Mouse (Mus musculus) cortical plate, adult 2 months (tissue): ENCODE data around the gene Accs.

Source experiments
- CTCF ChIP-seq: fragments of 200-500 bp; IDR thresholded peaks from 2 replicates; pipeline ENCODE4 v1.5.1; 2011; ENCODE audit warnings: mild to moderate bottlenecking, control low read depth, low read length; ENCODE audit not compliant: insufficient read depth; ENCODE audit errors: extremely low read depth
- POLR2A ChIP-seq: fragments of 200-500 bp; IDR thresholded peaks from 2 replicates; pipeline ENCODE4 v1.6.1; 2011; ENCODE audit warnings: mild to moderate bottlenecking, low read length, control low read depth; ENCODE audit not compliant: insufficient read depth; ENCODE audit errors: extremely low read depth

GRCm38 (mm10) chr2:93872257-93872656 lies 22.5 kb upstream of the Accs start:
- TF ChIP-seq POLR2A (no peak), CTCF (no peak)
